Mouse (Mus musculus) thymus, postnatal 4 days (tissue): ENCODE data around the gene Sugct.
"Not testable (repeated sequence)": the region's sequence is repeated elsewhere in the genome, so short reads cannot be mapped to it uniquely, and the experiment has no call there.

Experiments
- DNase-seq: peaks from one replicate; pipeline ENCODE4 v3.0.0; 2021

The Sugct gene

DNA sequence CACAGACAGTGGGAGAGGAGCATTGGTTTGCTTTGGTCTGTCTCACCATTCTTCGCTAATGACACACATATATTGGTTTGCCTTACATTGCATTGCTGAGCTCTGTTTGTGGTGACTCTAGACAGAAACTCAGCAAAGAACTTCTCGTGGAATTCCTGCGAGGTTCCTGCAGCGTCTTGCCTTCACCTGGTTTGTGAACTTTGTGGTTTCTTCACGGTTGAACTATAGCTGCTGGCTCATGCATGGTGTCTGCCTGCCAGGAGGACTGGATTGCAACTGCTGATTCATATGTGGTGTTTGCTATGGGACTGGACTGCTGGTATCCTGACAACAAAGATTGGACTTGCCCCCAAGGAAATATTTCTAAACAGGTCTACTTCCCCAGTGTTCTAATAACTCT lies 91.6 kb downstream of the Sugct start:
- no peak for DNase-seq

DNA sequence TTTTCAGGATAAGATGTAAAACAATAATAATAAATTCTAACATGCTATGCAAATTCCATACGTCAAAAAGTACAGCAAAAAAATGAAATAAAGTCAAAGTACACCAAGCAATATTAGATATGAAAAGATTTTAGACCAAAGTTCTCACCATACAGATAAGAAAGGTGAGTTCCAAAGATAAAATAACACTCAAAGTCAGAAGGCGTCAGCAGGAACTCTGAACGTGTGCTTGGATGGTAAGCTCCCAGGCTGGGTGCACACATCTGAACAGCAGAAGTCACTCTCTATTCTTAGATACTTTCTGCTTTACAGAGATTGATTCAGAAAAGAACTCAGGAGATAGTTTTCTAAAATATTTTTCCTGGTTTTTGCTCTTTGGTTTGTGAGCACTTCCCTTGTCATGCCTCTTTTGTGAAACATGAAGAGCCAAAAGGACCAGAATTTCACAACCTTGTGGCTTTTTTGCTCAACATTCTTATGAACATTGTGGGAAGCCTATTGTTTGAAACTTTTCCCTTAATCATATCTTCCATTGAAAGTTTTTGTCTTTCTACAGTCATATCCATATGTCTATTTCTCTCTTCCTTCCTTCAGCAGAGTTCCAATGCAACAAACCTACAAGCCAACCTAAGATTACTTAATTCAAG lies 110.0 kb downstream of the Sugct start:
- DNase-seq, result no peak

DNA sequence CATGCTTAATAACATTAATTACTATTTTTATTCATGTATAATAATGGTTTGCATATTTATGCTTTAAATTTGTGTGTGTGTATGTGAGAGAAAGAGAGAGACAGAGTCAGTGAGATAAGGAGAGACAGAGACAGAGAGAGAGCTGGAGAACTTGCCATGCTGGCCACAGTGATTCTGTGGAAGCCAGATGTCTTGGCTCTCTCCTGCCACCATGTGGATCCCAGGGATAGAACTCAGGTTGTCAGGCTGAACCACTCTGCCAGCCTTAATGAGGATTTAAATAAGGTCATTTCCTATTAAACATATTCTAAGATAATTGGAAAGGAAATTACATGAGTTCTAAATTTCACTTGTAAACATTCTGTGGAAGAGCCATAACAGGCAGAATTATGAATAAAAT lies 110.5 kb downstream of the Sugct start:
- DNase-seq, result peak; percentile 32

DNA sequence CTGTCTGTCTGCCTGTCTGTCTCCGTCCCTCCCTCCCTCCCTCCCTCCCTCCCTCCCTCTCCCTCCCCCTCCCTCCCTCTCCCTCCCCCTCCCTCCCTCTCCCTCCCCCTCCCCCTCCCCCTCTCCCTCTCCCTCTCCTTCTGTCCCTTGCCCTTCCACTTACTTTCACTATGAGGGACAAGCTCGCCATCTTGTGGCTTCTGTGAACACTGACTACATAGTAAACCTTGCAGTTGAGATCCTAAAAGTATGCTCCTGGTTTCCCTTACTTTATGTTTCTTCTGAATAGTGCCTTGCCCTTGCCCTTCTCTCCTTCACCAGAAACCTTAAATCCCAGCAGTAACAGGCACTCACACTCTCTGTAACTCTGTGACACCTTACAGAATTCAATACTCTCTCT lies 113.7 kb downstream of the Sugct start:
- DNase-seq, result peak; percentile 22

DNA sequence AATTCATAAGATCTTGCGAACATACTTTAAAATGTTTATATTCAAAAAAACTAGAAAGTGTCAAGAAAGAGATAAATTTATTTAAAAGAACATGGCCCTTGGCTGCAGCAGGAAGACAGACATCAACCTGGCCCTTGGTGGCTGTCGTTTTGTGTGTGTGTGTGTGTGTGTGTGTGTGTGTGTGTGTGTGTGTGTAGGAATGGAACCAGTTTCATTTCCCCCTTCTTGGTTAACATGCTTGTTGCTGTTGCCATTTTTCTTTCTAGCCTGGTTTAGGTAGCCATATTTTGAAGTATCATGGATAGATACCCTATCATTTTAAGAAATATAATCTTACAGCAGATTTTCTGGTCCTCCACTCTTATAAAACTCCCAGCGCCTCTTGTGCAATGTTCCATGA lies 136.0 kb downstream of the Sugct start:
- no peak for DNase-seq

- no peak for DNase-seq
Measured at GRCm38 (mm10) chr13:17536341-17536740, 159.0 kb downstream of the Sugct start.

- no peak for DNase-seq
Measured at GRCm38 (mm10) chr13:17534871-17535270, 160.5 kb downstream of the Sugct start.

- no peak for DNase-seq
Measured at GRCm38 (mm10) chr13:17534469-17534868, 160.9 kb downstream of the Sugct start.

- DNase-seq, result no peak
Measured at GRCm38 (mm10) chr13:17511184-17511778, 184.1 kb downstream of the Sugct start.

- no peak for DNase-seq
Measured at GRCm38 (mm10) chr13:17494936-17495335, 200.4 kb downstream of the Sugct start.

GRCm38 (mm10) chr13:17494056-17494574 lies 201.2 kb downstream of the Sugct start:
- no peak for DNase-seq

GRCm38 (mm10) chr13:17457981-17458380 lies 237.4 kb downstream of the Sugct start:
- not testable (repeated sequence) for DNase-seq

DNA sequence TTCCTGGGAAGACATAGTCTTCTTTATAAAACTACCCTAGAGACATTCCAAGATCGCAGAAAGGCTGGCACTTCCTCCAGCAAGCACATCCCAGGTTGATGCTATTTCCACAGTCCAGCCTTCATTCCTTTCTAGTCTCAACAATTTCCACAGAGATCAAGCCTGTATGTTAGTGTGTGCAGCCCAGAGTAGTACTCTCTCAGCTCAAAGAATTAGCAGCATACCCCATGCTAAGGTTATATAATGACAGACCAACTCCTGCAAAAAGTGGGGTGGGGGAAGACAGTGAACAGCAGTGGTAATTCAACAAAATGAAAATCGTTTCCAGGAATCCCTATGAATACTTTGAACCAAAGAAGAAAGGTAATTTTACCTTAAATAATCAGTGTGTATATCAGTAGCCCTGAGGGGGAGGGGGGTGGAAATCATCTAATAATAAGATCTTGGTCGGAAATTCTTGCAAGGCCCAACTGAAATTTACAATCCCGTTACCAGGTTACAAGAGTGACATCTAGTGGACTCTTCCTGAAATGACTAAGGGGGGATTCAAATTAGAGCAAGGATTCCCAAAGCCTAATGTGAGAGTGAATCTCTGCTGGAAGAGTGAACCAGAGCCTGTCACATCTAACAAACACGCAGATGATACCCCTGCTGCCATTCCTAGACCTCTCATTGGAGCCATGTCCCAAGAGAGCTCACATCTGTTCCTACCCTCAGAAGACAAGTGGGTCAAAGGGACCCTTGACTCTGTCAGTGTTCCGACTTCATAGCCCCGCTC lies 263.0 kb downstream of the Sugct start:
- DNase-seq, result no peak

GRCm38 (mm10) chr13:17421875-17422274 lies 273.5 kb downstream of the Sugct start:
- no peak for DNase-seq

DNA sequence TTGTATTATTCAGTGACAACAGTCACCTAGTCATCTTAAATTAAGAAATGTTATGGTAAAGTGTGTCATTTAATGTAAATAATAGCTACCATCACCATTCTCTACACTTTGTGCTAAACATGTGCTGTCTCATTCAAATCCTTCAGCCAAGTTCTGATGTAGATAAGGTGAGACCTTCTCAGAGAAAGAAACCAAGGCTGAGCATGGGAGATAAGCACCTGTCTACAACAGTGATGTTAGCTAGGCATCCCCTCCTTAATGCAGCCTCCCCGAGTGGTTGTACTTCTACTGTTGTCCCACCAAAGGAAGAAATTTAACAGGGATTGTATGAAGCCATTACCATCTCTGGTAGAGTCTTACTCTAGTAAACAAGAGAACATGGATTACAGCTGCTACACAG lies 274.8 kb downstream of the Sugct start:
- DNase-seq, result no peak

GRCm38 (mm10) chr13:17342836-17343235 lies 352.5 kb downstream of the Sugct start:
- DNase-seq, result no peak

- DNase-seq, result no peak
Measured at GRCm38 (mm10) chr13:17335885-17336540, 359.3 kb downstream of the Sugct start.

GRCm38 (mm10) chr13:17326863-17327262 lies 368.5 kb downstream of the Sugct start:
- no peak for DNase-seq

DNA sequence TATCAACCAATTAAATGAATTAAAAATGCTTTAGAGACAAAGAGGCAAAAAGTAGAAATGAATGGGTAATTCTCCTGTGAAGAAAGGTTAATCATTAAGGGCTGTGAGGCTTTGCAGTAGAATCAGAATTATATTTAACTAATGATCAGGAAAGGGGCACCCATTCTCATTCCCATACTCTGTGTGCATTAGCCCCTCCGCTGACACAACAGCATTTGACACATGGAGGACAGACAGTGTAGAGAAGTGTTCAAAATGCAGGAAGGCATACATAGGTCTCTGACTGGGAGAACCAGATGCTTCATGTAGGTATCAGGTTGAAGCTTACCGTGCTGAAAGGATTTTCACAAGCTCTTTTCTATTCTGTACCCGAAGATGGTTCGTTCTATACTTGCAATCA lies 393.8 kb downstream of the Sugct start:
- DNase-seq, result no peak

GRCm38 (mm10) chr13:17297462-17298005 lies 397.8 kb downstream of the Sugct start:
- DNase-seq, result no peak

DNA sequence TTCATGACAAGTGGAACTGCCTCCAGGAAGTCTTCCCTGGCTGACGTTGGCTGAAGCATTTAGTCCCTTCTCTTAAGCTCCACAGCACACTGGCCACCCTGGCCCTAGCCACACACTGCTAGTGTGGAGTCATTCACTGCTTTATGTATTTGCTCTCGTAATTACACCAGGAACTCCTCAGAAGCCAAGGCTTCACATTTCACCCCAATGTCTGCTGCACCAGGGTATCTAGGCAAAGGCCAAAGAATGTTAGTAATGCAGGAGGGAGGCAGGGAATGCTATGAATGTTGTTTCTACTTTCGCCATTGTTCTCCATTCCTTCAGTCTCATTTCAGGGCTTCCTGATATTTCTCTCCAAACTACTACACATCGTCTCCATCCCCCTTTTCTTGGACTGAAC lies 398.4 kb downstream of the Sugct start:
- DNase-seq, result no peak

- no peak for DNase-seq
Measured at GRCm38 (mm10) chr13:17296460-17296859, 398.9 kb downstream of the Sugct start.

- DNase-seq, result no peak
Measured at GRCm38 (mm10) chr13:17291057-17291456, 404.3 kb downstream of the Sugct start.
